Mouse (Mus musculus) stomach, embryonic 15.5 days (tissue): ENCODE results near the gene E2f3. TPM values are rescaled to one million over a fixed set of nuclear protein-coding genes. Genes with fewer than 3 reads are reported as not detected.

Experiments used
- polyA plus RNA-seq: library from polyadenylated mRNA; unstranded; fragments of >200 nt; fragmentation: Nextera tagmentation; extraction: Ambion mirVana; gene quantifications from 2 replicates; pipeline ENCODE4 v1.2.1, GENCODE M21; 2015

Gene E2f3
- polyA plus RNA-seq, 1 experiment from 2014 or later = 9.4 TPM

Other genes with a start within 250 kb of the E2f3 start
- 29.9 and 32.5 TPM in 2 replicates for gene Cdkal1, start 130.4 kb downstream of the E2f3 start, polyA plus RNA-seq
- 50.0 and 54.3 TPM in 2 replicates for gene Mboat1, start 150.4 kb upstream of the E2f3 start, polyA plus RNA-seq